Mouse (Mus musculus): ENCODE data around the gene Stim2.

GRCm38 (mm10) chr5:54113284-54113683 is 115.0 kb downstream of the Stim2 start:
- TF ChIP-seq CTCF (IDR thresholded peaks at IDR 0.05; ENCODE audit: low read depth): peak; percentile 93
- TF ChIP-seq EP300 (optimal IDR thresholded peaks at IDR 0.05): no peak

Measured in stomach, postnatal 0 days (tissue).